Mouse (Mus musculus) urinary bladder, postnatal 10 days (tissue): Measurements from ENCODE around the gene Thop1.
"Not testable (repeated sequence)": the region's sequence is repeated elsewhere in the genome, so short reads cannot be mapped to it uniquely, and the experiment has no call there.

Experiments used
- DNase-seq: peaks from one replicate; pipeline ENCODE4 v3.0.0; 2022; ENCODE audit warnings: low spot score

Gene Thop1

DNA sequence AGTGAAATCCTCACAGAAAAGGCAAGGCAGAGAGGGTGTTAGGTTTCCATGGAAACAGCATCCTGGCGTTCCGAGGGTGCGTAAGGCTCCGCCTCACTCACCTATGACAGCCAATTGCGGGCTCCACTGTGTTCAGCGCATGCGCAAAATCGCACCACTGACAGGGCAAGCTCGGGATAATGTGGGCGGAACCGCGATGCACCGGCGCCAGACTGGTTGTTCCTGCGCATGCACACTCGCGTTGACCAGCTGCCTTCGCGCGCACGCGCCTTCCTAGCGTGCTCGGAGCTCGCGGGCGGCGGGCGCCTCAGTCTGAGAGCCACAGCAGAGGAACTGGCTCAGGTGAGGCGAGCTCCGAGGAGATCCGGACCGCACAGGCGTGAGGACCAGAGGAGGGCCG, at the start of gene Thop1:
Gene Thop1 (plus strand): TSS at position 200 of the 400 bp plus-strand sequence.
- DNase-seq, result peak; percentile 90

DNA sequence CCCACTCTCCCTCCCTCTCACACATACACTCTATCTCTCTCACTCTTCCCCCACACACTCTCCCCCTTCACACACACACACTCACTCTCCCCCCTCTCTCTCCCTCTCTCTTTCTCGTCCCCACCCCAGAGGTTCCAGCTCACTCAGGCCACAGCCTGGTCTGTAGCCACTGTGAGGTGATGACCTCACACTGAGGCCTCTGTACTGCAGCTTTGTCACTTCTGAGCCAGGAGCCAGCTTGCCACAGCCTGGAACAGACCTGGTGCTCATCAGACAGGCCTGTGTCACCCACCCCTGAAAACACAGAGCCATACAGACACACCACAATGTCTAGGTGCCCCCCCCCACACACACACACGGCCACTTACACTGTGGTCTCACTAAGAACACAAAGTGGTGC, 49.6 kb upstream of the Thop1 start:
- no peak for DNase-seq

DNA sequence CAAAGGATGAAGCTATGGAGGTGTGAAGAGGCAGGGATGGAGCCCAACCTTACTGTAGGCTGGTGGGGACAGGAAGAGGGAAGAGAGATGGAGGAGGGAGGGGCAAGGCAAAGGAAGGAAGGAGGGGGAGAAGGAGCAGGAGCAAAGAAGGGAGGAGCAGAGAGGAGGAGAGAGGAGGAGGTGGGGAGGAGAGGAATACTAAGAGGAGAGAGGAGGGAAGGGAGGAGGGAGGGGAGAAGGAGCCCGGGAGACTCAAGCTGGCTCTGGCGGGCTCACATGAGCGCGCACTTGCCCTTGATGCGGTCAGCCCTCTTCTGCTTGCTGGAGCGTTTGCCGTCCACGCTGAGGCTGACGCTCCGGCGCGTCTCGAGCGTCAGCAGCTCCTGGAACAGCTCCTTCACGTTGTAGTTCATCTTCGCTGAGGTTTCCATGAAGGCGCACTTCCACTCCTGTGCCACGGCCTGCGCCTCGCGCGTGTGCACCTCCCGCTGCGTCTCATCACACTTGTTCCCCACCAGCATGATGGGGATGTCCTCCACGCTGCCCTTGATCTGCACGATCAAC, 48.2 kb upstream of the Thop1 start:
- DNase-seq, result no peak

DNA sequence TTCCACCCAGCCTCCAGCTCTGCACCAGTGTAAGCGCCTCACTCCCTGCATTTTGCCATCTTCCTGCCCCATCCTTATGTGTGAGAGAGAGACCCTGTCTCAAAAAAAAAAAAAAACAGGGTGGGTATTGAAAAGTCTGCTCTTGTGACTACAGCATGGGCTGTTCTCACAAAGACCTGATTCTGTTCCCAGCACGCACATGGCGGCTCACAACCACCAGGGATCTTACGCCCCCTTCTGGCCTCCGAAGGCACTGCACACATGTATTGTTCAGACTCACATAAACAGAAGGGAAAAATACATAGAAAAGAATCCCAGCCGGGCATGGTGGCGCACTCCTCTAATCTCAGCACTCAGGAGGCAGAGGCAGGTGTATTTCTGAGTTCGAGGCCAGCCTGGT, 47.1 kb upstream of the Thop1 start:
- no peak for DNase-seq

DNA sequence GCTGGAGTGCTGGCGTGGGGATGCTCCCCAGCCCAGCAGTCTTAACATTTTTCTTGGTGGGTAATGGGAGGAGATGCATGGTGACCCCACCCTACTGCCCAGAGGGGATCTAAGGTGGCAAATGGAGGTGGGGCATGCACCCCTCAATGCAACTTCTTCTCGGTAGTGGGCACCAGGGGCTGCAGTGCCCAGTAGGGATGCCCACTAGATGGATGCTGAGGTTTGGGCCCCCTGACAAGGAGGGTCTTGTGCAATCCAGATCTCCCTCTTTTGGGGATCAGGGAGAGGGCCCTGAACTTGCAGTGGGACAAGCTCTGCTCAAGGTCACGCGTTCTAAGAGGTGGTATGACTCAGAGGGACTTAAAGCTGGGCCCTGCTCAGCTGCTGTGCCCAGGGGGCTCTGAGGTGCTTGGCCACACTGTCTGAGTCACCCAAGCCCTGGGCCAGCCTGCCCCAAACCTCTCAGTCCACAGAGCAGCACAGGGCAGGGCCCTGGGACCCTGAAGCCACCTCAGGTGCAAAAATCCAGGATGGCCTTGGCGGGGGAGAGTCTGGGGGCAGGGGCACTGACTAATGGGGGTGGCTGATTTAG, 45.4 kb upstream of the Thop1 start:
- no peak for DNase-seq

DNA sequence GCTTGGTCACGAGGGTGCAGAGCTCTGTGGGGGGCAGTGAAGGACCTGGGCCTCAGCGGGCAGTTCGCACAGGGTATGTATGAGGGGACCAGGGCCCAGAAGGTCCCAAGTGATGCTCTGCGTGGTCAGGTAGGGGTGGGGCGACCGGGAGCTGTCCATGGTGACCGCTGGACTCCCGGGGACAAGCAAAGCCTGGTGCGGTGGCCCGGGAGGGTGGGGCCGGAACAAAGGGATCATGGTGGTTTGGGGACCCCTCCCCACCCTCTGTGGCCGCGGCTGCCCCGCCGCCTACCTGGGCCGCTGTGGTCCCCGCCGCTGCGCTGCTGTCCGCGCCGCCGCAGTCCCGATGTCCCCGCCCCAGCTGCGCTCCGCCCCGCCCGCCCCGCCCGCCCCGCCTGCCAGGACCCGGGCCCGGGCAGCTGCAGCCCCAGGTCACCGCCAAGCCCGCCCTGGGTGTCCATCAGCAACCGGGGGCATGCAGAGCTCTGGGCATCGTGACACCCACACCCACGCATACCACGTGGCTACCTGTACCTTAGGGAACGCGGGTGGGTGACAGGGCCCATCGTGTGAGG, 44.7 kb upstream of the Thop1 start:
- DNase-seq, result no peak

DNA sequence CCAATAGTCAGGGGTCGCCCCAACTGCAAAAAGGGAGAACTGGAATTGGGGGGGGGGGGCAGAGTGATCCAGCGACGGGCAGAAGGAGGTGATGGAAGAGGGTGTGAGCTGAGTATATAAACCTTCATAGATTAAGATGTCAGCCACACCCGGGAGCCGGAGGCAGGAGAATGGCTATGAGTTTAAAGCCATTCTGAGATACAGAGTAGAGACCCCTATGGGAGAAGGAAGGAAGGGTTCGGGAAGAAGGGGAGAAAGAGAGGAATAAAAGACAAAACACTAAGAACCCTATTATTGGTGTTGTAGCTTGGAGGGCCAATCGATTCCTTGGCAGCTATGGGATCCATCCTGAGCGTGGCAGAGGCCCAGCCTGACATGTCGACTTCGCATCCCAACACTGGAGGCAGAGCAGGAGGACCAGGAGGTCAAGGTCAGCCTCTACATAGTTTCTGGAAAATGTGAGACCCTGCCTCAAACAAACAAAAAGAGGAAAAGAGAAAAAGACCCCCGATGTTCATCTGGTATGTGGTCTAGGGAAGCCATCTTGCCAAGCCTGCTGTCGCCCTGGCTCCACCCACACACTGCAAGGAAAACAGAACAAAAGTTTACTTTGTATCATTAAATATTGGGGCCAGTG, 44.1 kb upstream of the Thop1 start, which contains the start of gene Diras1:
Gene Diras1 (minus strand): TSS at position 24 of the 637 bp plus-strand sequence.
- no peak for DNase-seq

DNA sequence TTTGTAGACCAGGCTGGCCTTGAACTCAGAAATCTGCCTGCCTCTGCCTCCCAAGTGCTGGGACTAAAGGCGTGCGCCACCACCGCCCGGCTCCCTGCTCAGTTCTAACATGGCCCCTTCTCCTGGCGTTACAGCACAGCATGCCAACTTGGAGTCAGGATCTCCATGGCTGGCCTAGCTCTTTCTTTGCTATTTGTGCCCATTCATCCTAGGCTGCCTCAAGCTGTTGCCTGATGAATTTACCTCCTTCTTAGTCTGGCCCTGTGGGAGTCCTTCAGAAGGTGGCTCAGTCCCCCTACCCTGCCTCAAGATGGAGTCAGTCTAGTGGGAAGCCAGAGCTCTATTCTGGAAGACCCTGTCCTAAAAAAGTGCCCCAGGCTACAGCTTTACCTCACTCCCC, 43.0 kb upstream of the Thop1 start:
- no peak for DNase-seq

DNA sequence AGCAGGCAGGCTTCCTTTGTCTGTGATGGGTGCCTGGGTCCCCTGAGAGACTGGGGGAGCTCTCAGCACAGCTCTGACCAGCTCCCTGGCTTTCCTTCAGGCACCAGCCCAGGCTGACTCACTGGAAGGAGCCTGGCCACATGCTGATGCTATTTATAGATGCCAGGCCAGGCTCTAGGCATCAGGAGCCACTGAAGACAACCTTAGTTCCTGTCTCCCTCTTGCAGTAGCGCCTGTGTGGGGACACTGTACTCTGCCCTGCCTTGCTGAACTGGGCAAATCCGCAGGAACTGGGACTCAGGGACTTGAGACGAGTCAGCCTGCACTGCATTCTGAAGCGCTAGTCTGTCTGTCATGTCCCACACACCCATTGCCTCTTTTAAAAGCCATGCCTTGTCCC, 42.5 kb upstream of the Thop1 start:
- DNase-seq, result no peak

DNA sequence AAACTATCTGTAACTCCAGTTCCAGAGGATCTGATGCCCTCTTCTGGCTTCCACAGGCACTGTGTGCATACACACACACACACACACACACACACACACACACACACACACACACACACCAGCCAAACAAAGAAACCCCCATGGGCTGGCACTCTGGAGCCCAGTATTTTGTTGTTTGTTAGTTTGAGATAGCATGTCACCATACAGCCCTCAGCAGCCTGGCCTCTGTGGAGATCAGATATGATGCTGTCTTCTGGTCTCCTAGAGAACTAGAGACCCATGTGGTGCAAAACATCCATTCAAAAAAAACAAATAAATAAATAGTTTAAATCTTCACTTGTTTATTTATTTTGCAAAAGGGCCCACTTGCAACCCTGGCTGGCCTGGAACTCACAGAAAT, 41.6 kb upstream of the Thop1 start:
- DNase-seq, result no peak

DNA sequence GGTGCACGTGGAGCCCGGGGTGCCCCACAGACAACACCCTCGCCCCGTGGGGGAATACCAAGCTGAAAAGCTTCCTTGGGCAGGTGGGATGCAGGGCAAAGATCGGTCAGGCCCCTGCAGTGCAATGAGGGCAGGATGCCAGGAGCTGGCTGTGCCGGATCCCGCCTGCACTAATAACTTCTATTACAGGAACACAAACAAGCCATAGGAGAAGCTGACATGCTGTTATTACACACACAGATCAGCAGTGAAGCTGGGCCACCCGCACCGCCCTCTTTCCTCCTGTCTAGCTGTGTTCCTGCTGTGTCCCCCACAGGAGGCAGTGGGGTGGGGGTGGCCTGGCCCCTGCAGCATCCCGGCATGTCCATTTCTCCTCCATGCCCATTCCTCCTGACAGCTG, 40.8 kb upstream of the Thop1 start:
- DNase-seq, result no peak

DNA sequence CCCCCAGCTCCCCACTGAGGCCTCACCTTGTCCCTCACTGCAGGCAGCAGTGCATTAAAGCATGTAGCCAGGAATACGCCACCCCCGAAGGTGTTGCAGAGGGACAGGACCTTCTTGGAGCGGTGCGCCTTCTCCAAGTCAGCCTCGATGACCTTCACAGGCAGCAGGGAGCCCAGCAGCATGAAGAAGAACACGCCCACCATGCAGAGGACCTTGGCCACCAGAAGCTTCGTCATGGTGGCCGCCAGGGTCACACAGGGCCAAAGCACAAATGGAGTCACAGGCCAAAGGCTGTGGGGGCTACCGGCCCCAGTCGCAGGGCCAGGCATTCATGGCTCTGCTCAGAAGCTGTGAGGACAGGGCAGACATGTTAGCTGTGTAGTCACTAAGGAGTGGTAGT, 36.2 kb upstream of the Thop1 start:
- no peak for DNase-seq

DNA sequence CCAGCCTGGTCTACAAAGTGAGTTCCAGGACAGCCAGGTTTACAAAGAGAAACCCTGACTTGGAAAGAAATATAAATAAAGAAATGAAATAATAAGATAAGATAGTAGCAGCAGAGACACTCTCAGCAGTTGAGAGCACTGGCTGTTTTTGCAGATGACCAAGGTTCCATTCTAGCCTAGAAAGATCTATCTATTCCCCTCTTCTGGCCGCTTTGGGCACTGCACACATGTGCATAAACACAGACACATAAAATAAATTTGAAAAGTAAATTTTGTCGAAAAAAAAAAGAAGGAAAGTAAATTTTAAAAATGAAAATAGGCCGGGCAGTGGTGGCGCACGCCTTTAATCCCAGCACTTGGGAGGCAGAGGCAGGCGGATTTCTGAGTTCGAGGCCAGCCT, 33.6 kb upstream of the Thop1 start:
- DNase-seq, result no peak

DNA sequence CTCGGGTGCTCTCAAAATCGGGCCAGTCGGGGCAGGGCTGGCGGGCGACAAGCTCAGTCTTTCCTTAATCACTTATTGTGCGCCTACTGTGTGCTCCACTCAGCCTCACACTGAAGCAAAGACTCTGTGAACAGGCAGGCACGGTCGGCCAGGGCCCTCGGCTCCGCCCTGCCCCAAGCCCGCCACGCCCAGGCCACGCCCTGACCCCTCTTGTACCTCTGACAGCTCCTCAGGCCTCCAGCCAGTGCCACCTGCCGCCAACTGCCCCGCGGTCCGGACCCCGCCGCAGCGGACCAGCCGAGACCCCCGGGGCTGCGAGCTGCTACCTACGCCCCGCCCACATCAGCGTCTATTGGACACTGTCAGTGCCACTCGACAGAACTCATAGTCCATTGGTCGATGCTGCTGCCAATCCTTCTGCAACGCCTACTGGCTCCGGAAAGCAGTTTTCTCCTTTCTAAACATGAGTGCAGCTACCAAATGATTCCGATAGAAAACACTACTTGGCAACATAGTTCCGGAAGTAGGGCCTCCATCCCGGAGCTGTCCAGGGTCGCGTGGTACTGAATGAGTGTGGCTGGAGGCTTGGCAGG, 32.8 kb upstream of the Thop1 start, which contains the start of gene Slc39a3:
Gene Slc39a3 (minus strand): TSS at position 439 of the 593 bp plus-strand sequence.
- peak; percentile 95 for DNase-seq

DNA sequence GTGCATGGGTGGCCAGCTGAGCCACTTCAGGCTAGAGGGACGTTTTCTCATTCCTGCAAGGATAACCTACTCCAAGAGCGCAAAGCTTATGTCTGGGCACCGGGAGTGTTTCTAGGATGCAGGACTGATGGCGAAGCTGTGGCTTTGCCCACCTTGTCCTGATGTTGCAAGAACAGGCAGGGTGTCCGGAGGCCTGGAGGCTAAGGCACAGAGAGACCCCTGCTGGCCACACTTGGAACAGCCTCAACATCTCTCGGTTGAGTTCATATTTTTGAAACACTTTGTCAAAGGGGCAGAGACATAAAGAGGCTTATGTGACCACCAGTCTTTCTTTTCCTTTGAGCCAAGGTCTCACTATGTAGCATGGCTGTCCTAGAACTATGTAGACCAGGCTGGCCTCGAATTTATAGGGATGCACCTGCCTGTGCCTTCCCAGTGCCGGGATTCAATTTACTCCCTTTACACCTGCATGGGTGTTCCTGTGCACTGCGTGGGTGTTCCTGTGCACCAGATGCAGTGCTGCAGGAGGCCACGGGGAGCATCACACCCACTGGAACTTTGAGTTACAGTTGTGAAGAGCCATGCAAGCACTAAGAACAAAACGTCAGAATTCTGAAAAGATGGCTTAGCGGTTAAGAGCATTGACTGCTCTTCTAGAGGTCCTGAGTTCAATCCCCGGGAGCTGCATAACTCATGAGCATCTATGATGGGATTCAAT, 28.2 kb upstream of the Thop1 start:
- DNase-seq, result no peak

DNA sequence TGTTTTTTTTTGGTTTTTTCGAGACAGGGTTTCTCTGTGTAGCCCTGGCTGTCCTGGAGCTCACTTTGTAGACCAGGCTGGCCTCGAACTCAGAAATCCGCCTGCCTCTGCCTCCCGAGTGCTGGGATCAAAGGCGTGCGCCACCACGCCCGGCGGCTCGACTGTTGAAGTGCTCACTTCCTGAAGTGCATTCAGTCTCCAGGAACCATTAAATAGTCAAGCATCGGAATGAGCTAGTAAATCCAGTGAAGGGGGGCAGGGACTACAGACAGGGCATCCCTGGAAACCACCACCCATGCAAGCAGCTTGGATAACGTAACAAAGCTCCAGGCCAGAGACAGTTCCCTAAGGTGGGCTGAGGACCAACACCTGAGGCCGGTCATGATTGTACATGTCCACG, 24.6 kb upstream of the Thop1 start:
- not testable (repeated sequence) for DNase-seq

DNA sequence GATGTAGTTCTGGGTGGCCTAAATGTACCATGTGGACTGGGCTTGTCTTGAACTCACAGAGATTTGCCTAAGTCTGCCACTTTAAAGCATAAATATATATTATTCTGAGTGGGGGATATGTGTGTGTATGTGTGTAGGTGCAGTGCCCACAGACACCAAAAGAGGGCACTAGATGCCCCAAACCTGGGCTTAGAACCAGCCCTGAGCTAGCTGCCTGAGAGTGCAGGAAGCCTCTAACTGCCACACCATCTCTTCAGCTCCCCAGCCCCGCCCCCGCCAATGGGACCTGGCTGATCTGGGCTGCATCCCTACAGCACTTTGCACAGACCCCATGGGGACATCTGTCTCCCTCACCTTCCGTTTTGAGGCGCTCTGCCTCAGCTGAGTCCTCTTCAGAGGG, 19.2 kb upstream of the Thop1 start:
- DNase-seq, result no peak

DNA sequence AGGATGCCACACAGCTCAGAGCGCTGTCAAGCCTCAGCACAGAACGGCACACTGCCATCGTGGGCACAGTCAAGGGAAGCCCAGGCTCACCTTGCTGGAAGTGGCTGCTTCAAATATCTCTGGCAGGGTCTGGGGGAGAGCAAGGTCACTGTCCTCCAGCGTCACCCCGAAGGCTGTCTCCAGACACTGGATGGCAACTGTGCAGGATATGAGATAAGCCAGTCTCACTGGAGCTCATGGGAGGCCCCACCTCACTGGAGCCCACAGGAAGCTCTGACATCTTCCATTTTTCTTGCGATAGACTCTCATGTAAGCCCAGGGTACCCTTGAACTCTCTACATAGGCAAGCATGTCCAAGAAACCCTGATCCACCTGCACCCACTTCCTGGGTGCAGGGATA, 18.7 kb upstream of the Thop1 start:
- DNase-seq, result no peak

DNA sequence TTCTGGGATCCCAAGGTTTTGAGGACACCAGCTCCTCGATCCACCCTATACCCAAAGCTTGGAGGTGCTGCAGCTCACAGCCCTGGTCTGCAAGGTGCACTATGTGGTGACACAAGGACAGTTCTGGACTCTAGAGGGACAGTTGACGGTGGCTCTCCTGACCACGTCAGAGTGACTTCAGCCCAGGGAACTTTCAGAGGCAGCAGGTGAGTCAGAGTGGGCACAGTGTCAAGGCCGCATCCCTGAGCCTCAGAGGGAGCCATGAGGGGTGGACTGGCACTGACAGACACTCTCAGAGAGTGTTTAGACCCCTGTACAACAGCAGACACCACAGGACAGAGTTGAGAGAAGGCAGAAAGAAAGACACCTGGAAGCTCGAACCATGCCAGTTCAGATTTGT, 17.3 kb upstream of the Thop1 start:
- no peak for DNase-seq

DNA sequence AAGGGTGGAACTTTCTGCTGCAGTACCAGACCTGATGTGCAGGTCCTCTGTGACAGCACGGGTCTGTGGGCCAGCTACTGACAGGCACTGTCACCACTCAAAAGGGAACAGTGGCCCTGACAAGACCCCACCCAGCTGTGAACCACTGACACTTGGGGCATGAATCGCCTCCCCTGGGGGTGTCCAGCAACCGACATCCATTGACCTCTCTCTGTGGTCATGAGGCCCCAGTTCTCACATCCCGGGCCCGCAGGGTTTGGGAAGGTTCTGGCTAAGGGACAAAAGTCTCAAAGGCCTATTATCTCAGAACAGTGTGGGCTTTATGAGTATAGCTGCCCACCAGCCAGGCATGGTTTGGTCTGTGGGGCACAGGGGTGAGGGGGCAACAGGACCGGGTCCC, 14.7 kb upstream of the Thop1 start:
- DNase-seq, result no peak

DNA sequence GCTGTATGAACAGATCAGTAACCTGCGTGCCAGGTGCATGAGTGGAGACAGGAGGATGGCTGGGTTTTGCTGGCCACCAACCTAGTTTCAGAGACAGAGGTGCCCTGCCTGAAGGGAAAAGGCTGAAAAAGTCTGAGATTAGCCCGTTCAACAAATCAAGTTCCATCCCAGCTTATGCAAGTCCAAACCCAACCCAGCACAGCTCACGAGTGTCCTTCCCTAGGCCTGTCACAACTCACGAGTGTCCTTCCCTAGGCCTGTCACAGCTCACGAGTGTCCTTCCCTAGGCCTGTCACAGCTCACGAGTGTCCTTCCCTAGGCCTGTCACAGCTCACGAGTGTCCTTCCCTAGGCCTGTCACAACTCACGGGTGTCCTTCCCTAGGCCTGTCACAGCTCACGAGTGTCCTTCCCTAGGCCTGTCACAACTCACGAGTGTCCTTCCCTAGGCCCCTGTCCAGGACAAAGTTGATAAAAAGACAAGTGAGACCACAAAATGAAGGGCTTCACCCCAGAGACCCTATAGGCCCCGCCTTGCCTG, 14.0 kb upstream of the Thop1 start:
- not testable (repeated sequence) for DNase-seq
